Mouse (Mus musculus) forebrain, embryonic 14.5 days (tissue): ENCODE measurements around the gene AI182371. TPM values are rescaled to one million over a fixed set of nuclear protein-coding genes. Genes with fewer than 3 reads are reported as not detected.

Source experiments
- ATAC-seq: fragments of 200-750 bp; cut with Nextera tagmentation; 2 replicates; pipeline ENCODE4 v1.8.0; 2017; ENCODE audit warnings: mild to moderate bottlenecking, moderate library complexity
- DNase-seq: peaks from one replicate; pipeline ENCODE4 v3.0.0-alpha.2; 2015; ENCODE audit warnings: low spot score
- H3K27ac ChIP-seq: fragments of 300-500 bp; sonication (generic); 2 replicates; pipeline ENCODE4 v1.5.1; 2014; ENCODE audit warnings: low read depth, mild to moderate bottlenecking, control low read depth, low read length, moderate library complexity
- H3K27me3 ChIP-seq: fragments of 300-500 bp; sonication (generic); replicated peaks from 2 replicates; pipeline ENCODE4 v1.6.1; 2014; ENCODE audit warnings: low read length, control low read depth, mixed read lengths; ENCODE audit not compliant: control insufficient read depth, insufficient read depth
- H3K36me3 ChIP-seq: fragments of 300-500 bp; sonication (generic); 2 replicates; pipeline ENCODE4 v1.6.1; 2014; ENCODE audit warnings: low read length, control low read depth; ENCODE audit not compliant: control insufficient read depth, insufficient read depth
- H3K4me1 ChIP-seq: fragments of 300-500 bp; sonication (generic); 2 replicates; pipeline ENCODE4 v1.6.1; 2014; ENCODE audit warnings: antibody characterized with exemption, low read length, control low read depth; ENCODE audit not compliant: control insufficient read depth, insufficient read depth
- H3K4me2 ChIP-seq: fragments of 300-500 bp; sonication (generic); 2 replicates; pipeline ENCODE4 v1.6.1; 2014; ENCODE audit warnings: mild to moderate bottlenecking, control low read depth, low read length
- H3K4me3 ChIP-seq: fragments of 300-500 bp; sonication (generic); 2 replicates; pipeline ENCODE4 v1.5.1; 2014; ENCODE audit warnings: low read depth, low read length, control low read depth
- H3K9ac ChIP-seq: fragments of 300-500 bp; sonication (generic); 2 replicates; pipeline ENCODE4 v1.6.1; 2014; ENCODE audit warnings: mild to moderate bottlenecking, low read length, control low read depth, moderate library complexity
- H3K9me3 ChIP-seq: fragments of 300-500 bp; sonication (generic); replicated peaks from 2 replicates; pipeline ENCODE4 v1.6.1; 2016; ENCODE audit warnings: low read length, control low read depth, mixed read lengths; ENCODE audit not compliant: control insufficient read depth
- WGBS: fragments of 180-500 bp; shearing (Covaris S2); extraction: QIAGEN DNeasy Blood & Tissue Kit; methylation state at CpG from one replicate; pipeline ENCODE4 v1.1.7; 2014; 5-methylcytosine and 5-hydroxymethylcytosine counted together
- polyA plus RNA-seq: library from polyadenylated mRNA; unstranded; fragments of >200 nt; fragmentation: Nextera tagmentation; extraction: Ambion mirVana; gene quantifications from 2 replicates; pipeline ENCODE4 v1.2.1, GENCODE M21; 2014

Gene AI182371
- polyA plus RNA-seq: 0.12 and 0.27 TPM in 2 replicates

DNA sequence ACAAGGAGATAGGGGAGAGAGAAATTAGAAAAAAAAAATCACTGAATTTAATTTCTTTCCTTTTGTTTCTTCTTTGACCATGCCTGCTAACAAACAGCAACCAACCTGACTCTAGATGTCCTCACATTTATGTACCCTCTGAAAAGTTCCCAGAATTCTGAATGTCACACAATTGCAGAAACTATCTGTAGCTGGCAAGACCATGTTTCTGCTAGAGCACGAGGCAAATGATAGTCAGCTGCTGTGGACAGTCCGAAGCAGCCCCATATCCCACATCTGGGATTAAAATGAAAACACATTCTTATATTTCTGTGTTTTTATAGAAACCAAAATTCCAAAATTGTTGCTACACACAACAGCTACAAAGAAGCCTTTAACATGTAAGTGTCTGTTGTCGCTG, at the start of gene AI182371:
Gene AI182371, minus strand, starts transcription at position 101 of the 400 bp plus-strand sequence.
- Histone ChIP-seq H3K36me3 (no peaks in the 10 kb centered on the region), H3K4me2 (no peak within 1 kb of the TSS), H3K4me1 (no peaks in the 10 kb centered on the region), H3K9ac (no peak within 1 kb of the TSS), H3K9me3 (no peaks in the 10 kb centered on the region), H3K27ac (no peak within 1 kb of the TSS), H3K4me3 (no peak within 1 kb of the TSS), H3K27me3 (no peaks in the 10 kb centered on the region)
- ATAC-seq (no peak), DNase-seq (no peak)
- WGBS: 93% methylated on average over 3 of the region's 3 CpGs

DNA sequence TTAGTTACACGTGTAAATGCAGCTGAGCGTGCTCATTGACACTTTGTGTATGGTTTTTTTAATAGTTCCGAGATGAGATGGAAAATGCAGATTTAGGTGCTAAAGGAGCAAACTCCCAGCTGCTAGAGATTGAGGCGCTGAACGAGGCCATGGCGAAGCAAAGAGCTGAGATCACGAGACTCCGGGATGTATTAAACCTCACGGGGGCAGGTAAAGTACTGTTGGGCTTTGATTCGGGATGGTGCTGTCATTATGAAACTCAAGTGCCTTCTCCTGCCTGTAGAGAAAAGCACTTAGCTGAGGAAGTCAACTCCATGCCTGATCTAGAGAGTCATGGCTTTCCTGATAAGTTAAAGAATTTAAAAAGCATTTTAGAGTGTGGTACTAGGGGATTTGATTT, 47.5 kb upstream of the AI182371 start:
- peaks cover 98% of the 10 kb centered on the region for H3K36me3 ChIP-seq
- no peaks in the 10 kb centered on the region for H3K4me1 ChIP-seq
- no peaks in the 10 kb centered on the region for H3K27me3 ChIP-seq
- no peak overlapping the region for H3K9ac ChIP-seq
- no peak overlapping the region for H3K4me3 ChIP-seq
- DNase-seq (no peak), ATAC-seq (no peak)
- WGBS: 94% methylated on average over 10 of the region's 10 CpGs
- no peak overlapping the region for H3K27ac ChIP-seq
- H3K4me2 ChIP-seq: no peak overlapping the region
- no peaks in the 10 kb centered on the region for H3K9me3 ChIP-seq

DNA sequence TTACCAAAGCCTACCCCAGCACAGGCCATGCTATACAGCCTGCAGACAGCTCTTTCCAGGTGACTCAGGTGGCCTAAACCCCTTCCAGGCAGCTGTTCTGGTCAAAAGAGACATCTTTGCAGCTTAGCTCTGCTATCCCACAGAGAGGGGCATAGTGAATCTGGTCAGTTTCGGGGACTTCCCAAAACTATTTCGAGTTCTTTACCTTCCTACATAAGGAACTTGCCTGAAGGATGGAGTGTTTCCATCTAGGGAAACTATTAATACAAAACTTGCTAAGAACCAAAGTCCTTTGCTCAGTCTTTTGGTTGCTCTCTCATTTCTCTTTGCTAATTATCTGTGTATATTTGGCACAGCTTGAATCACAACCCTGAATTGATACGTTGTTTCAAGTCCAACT, 40.3 kb upstream of the AI182371 start:
- Histone ChIP-seq H3K4me2 (no peak overlapping the region), H3K9me3 (no peaks in the 10 kb centered on the region), H3K9ac (no peak overlapping the region), H3K36me3 (peaks cover 92% of the 10 kb centered on the region), H3K27ac (no peak overlapping the region), H3K27me3 (no peaks in the 10 kb centered on the region), H3K4me3 (no peak overlapping the region), H3K4me1 (no peaks in the 10 kb centered on the region)
- ATAC-seq: no peak
- WGBS: 92% methylated on average over 3 of the region's 3 CpGs
- no peak for DNase-seq

DNA sequence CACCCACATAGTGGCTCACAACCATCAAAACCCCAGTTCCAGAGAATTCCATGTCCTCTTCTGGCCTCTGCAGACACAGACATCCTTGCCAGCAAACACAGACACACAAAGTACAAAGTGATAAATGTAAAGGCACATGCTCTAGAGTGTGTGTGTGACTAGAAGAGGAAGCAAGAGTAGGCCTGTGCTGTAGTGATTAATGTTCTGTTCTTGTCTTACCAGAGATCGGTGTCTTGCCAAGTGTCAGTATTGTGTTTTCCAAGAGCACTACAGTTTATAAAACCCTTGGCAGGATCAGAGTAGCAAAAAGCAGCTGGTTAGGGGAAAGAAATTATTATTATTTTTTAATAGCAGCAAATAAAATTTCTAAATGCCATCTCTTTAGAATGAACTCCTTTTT, 37.2 kb upstream of the AI182371 start:
- no peak overlapping the region for H3K27ac ChIP-seq
- WGBS: 95% methylated on average over 1 of the region's 1 CpGs
- H3K4me1 ChIP-seq: no peaks in the 10 kb centered on the region
- H3K4me3 ChIP-seq: no peak overlapping the region
- DNase-seq (no peak), ATAC-seq (no peak)
- H3K27me3 ChIP-seq: no peaks in the 10 kb centered on the region
- no peak overlapping the region for H3K4me2 ChIP-seq
- no peaks in the 10 kb centered on the region for H3K9me3 ChIP-seq
- no peak overlapping the region for H3K9ac ChIP-seq
- peaks cover 76% of the 10 kb centered on the region for H3K36me3 ChIP-seq

DNA sequence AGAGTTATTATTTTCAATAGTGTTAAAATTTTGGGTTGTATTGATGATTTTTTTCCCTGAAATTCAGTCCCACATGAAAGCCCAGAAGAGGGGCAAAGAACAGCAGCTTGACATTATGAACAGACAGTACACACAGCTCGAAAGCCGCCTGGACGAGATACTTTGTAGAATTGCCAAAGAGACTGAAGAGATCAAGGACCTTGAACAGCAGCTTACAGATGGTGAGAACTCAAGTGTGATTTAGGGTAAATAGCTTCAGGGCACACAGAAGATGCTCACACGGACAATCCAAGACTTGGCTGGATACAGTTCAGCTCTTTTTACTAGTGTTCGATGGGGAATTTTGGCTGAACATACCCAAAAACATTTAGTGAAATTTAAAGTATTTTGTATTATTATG, 32.5 kb upstream of the AI182371 start:
- ATAC-seq (no peak), DNase-seq (peak; percentile 6)
- 71% methylated on average over 5 of the region's 5 CpGs for WGBS
- no peak overlapping the region for H3K27ac ChIP-seq
- no peak overlapping the region for H3K4me3 ChIP-seq
- H3K4me1 ChIP-seq: peaks cover 6% of the 10 kb centered on the region; the same call in 1 of the 2 replicates
- peaks cover 42% of the 10 kb centered on the region for H3K36me3 ChIP-seq
- no peak overlapping the region for H3K4me2 ChIP-seq
- H3K27me3 ChIP-seq: no peaks in the 10 kb centered on the region
- no peak overlapping the region for H3K9ac ChIP-seq
- no peaks in the 10 kb centered on the region for H3K9me3 ChIP-seq

DNA sequence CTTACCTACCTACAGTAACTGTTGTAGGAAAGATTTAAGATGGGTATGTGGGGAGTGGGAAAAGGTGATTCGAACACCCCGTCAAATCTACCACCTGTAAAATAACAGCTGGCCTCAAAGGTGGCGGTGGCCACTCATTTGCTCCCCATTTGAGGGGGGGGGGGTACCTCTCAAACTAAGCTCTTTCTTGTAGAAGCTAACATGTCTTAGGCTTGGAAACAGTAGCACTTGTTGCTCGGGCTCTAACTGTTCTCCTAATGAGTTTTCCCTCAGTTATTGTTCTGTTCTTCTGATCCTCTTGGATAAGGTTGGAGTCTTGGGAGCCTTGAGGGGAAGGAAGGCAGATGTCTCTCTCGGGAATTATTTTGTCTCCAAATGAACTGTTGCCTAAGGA, 31.3 kb upstream of the AI182371 start:
- Histone ChIP-seq H3K4me2 (peak overlapping the region; percentile 58), H3K27ac (no peak overlapping the region), H3K36me3 (peaks cover 40% of the 10 kb centered on the region), H3K9ac (peak overlapping the region; percentile 33), H3K9me3 (no peaks in the 10 kb centered on the region), H3K4me1 (peaks cover 6% of the 10 kb centered on the region; the same call in 1 of the 2 replicates), H3K4me3 (peak overlapping the region; percentile 36), H3K27me3 (no peaks in the 10 kb centered on the region)
- peak; percentile 3 for DNase-seq
- ATAC-seq: 0 out of 2 replicates have a peak, but pooled peaks have one; percentile 2
- 6% methylated on average over 5 of the region's 5 CpGs for WGBS

DNA sequence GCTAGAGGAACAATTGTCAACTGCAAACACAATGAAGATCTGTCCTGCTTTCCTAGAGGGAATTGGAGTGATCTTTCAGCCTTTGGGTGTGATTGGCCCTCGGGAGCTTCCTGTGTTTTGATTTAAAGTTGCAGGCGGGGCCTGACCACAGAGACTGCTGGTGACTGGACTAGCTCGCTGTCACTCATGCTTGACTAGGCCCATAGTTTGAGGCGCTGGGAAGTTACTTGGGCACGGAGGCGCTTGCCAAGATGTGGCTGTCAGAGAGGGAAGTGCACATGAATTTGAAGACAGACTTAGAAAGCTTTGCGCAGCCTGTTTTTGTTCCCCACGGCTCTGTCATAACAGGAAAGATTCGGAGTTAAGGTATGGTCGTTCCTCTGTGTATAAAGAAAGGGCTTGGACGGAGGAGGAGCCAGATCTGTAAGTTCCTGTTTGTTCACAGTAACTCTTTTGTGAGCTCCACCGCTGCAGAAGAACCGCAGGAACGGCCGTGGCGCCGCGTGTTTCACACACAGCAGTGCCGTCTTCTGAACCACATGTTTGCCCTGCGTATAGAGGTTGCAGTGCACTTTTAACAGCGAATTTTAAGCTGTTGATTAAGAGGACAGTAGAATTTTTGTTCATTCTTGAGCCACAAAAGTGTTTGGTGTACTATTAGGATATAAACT, 30.8 kb upstream of the AI182371 start:
- ATAC-seq (peak; percentile 99), DNase-seq (peak; percentile 97)
- no peaks in the 10 kb centered on the region for H3K9me3 ChIP-seq
- peaks cover 37% of the 10 kb centered on the region for H3K36me3 ChIP-seq
- H3K9ac ChIP-seq: peak overlapping the region; percentile 33; the same call in 1 of the 2 replicates
- H3K4me3 ChIP-seq: peak overlapping the region; percentile 36
- WGBS: under 1% methylated on average over 21 of the region's 21 CpGs
- H3K4me1 ChIP-seq: peaks cover 6% of the 10 kb centered on the region; the same call in 1 of the 2 replicates
- peak overlapping the region; percentile 58 for H3K4me2 ChIP-seq
- H3K27me3 ChIP-seq: no peaks in the 10 kb centered on the region
- H3K27ac ChIP-seq: 0 out of 2 replicates have a peak overlapping the region, but pooled peaks have one; percentile 22

DNA sequence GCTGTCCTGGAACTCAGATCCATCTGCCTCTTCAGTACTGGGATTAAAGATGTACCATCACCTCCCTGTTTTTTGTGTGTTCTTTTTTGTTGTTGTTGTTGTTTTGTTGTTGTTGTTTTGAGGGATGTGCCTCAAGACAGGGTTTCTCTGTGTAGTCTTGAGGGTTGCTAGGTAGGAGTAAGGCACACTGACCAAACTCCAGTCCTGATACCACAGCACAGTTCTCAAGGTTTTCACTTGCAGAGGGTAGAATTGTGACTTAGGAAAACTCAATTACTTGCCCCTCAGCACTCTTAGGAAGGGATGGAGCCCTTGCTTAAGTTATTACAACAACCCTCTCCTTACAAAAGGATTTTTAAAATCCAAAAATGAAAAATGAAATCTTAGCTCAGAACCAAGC, 30.1 kb upstream of the AI182371 start:
- no peaks in the 10 kb centered on the region for H3K9me3 ChIP-seq
- H3K27ac ChIP-seq: no peak overlapping the region
- H3K4me2 ChIP-seq: peak overlapping the region; percentile 58
- ATAC-seq: no peak
- no peak overlapping the region for H3K4me3 ChIP-seq
- DNase-seq: no peak
- no peak overlapping the region for H3K9ac ChIP-seq
- peaks cover 6% of the 10 kb centered on the region; the same call in 1 of the 2 replicates for H3K4me1 ChIP-seq
- H3K27me3 ChIP-seq: no peaks in the 10 kb centered on the region
- H3K36me3 ChIP-seq: peaks cover 33% of the 10 kb centered on the region

DNA sequence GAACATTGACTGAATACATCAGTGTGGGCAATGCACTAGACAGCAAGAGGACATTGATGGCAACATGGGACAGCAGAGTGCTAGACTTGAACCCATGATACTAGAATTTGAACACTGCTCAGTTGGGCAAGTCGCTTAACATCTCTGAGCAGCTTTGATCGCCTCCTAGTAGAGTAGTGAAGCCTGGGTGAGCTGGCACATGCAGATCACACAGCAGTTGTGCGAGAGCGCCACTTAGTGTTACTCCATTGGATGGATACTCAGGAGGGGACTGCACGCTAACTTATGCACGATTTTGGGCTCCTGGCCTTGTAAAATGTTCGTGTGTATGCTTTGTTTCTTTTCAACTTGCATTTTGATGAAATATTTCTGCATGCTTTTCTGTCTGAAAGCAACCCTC, 23.4 kb upstream of the AI182371 start:
- Histone ChIP-seq H3K4me2 (no peak overlapping the region), H3K4me3 (no peak overlapping the region), H3K4me1 (no peaks in the 10 kb centered on the region), H3K9ac (no peak overlapping the region), H3K36me3 (peaks cover 41% of the 10 kb centered on the region), H3K9me3 (no peaks in the 10 kb centered on the region), H3K27me3 (no peaks in the 10 kb centered on the region), H3K27ac (no peak overlapping the region)
- peak; percentile 23 for DNase-seq
- WGBS: 76% methylated on average over 7 of the region's 7 CpGs
- no peak for ATAC-seq
